Mouse (Mus musculus) brain, embryonic 14.5 days (tissue): ENCODE results near the gene Noxa1.

Experiments used
- CTCF ChIP-seq: fragments of 200-500 bp; IDR thresholded peaks from 2 replicates; pipeline ENCODE4 v1.5.1; 2012; ENCODE audit warnings: inconsistent platforms, mild to moderate bottlenecking, moderate library complexity, borderline replicate concordance; ENCODE audit not compliant: insufficient read depth, insufficient read length; ENCODE audit errors: extremely low read depth
- POLR2A ChIP-seq: fragments of 200-500 bp; IDR thresholded peaks from 2 replicates; pipeline ENCODE4 v1.6.1; 2012; ENCODE audit warnings: mild to moderate bottlenecking, inconsistent platforms, borderline replicate concordance; ENCODE audit not compliant: poor library complexity, insufficient read depth, insufficient read length, severe bottlenecking; ENCODE audit errors: extremely low read depth

GRCm38 (mm10) chr2:25125146-25125545, 30.2 kb upstream of the Noxa1 start:
- TF ChIP-seq POLR2A (no peak), CTCF (no peak)
